Mouse (Mus musculus): ENCODE measurements around the gene Zc3h7a.
"Not testable (repeated sequence)": the region's sequence is repeated elsewhere in the genome, so short reads cannot be mapped to it uniquely, and the experiment has no call there.

GRCm38 (mm10) chr16:11157721-11158120, 18.5 kb downstream of the Zc3h7a start:
- TF ChIP-seq CTCF (IDR thresholded peaks at IDR 0.05; ENCODE audit: control insufficient read depth, insufficient read depth, insufficient replicate concordance, low read depth, low read length); POLR2A (IDR thresholded peaks at IDR 0.05; ENCODE audit: control insufficient read depth, low read depth, low read length): not testable (repeated sequence)

All from testis, adult 2 months (tissue).